Mouse (Mus musculus) forebrain, postnatal 0 days (tissue): ENCODE results near the gene Gpr161. TPM values are rescaled to one million over a fixed set of nuclear protein-coding genes. Genes with fewer than 3 reads are reported as not detected.

Experiments used
- ATAC-seq: fragments of 200-750 bp; cut with Nextera tagmentation; 2 replicates; pipeline ENCODE4 v1.8.0; 2017; ENCODE audit warnings: mild to moderate bottlenecking, moderate library complexity
- DNase-seq: peaks from one replicate; pipeline ENCODE4 v3.0.0-alpha.2; 2015
- H3K27ac ChIP-seq: fragments of 300-500 bp; sonication (generic); 2 replicates; pipeline ENCODE4 v1.5.1; 2014; ENCODE audit warnings: low read depth, mild to moderate bottlenecking, antibody characterized with exemption, low read length, moderate library complexity, mixed read lengths
- H3K27me3 ChIP-seq: fragments of 300-500 bp; sonication (generic); 2 replicates; pipeline ENCODE4 v1.6.1; 2014; ENCODE audit warnings: mild to moderate bottlenecking, low read length, mixed read lengths; ENCODE audit not compliant: insufficient read depth
- H3K36me3 ChIP-seq: fragments of 300-500 bp; sonication (generic); 2 replicates; pipeline ENCODE4 v1.6.1; 2014; ENCODE audit warnings: mild to moderate bottlenecking, moderate library complexity; ENCODE audit not compliant: insufficient read depth
- H3K4me1 ChIP-seq: fragments of 300-500 bp; sonication (generic); 2 replicates; pipeline ENCODE4 v1.6.1; 2014; ENCODE audit warnings: antibody characterized with exemption; ENCODE audit not compliant: insufficient read depth
- H3K4me2 ChIP-seq: fragments of 300-500 bp; sonication (generic); 2 replicates; pipeline ENCODE4 v1.6.1; 2014; ENCODE audit warnings: low read depth, mild to moderate bottlenecking, moderate library complexity
- H3K4me3 ChIP-seq: fragments of 300-500 bp; sonication (generic); 2 replicates; pipeline ENCODE4 v1.5.1; 2014; ENCODE audit warnings: low read depth, low read length, mixed read lengths
- H3K9ac ChIP-seq: fragments of 300-500 bp; sonication (generic); 2 replicates; pipeline ENCODE4 v1.6.1; 2014; ENCODE audit warnings: mild to moderate bottlenecking
- H3K9me3 ChIP-seq: fragments of 300-500 bp; sonication (generic); 2 replicates; pipeline ENCODE4 v1.6.1; 2016; ENCODE audit warnings: low read length
- CTCF ChIP-seq: sonication (generic); IDR thresholded peaks from 2 replicates; pipeline ENCODE4 v1.5.1; 2016; ENCODE audit warnings: antibody characterized with exemption, control low read depth, low read depth
- WGBS: fragments of 180-500 bp; shearing (Covaris S2); extraction: QIAGEN DNeasy Blood & Tissue Kit; methylation state at CpG from one replicate; pipeline ENCODE4 v1.1.7; 2014; 5-methylcytosine and 5-hydroxymethylcytosine counted together
- polyA plus RNA-seq: library from polyadenylated mRNA; unstranded; fragments of >200 nt; fragmentation: Nextera tagmentation; extraction: Ambion mirVana; gene quantifications from 2 replicates; pipeline ENCODE4 v1.2.1, GENCODE M21; 2015
- total RNA-seq: library from RNA; depleted of rRNA; stranded (reverse); fragments of >200 nt; gene quantifications from 2 replicates; pipeline ENCODE4 v1.2.3, GENCODE M21; 2014; rRNA removed

The Gpr161 gene
- 40.9 and 51.0 TPM in 2 replicates for total RNA-seq
- 2.5 and 2.8 TPM in 2 replicates for polyA plus RNA-seq

DNA sequence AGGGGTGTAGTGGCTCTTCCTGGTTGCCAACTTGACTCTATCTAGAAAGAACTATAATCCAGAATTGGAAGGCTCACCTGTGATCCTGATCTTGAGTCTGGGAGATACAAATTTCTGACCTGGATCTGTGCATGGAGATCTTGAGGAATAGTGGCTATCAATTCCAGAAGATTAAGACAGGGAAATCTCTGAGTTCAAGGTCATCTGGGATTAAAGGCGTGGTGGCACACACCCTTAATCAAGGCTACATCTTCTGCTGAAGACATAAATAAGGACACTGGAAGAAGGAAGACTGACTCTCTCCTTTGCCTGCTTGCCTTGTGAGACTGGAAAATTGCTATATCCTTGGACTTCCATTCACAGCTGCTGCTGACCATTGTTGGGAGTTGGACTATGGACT, at the start of gene Gpr161:
TSS of gene Gpr161 (plus strand) at position 301 of the 400 bp plus-strand sequence.
- Histone ChIP-seq H3K4me1 (no peaks in the 10 kb centered on the region), H3K4me3 (no peak within 1 kb of the TSS), H3K27ac (no peak within 1 kb of the TSS), H3K4me2 (no peak within 1 kb of the TSS), H3K9ac (no peak within 1 kb of the TSS), H3K9me3 (no peaks in the 10 kb centered on the region), H3K36me3 (peaks cover 16% of the 10 kb centered on the region), H3K27me3 (no peaks in the 10 kb centered on the region)
- TF ChIP-seq CTCF = no peak
- WGBS = 97% methylated on average over 1 of the region's 1 CpGs
- ATAC-seq (no peak), DNase-seq (no peak)

- Histone ChIP-seq H3K27ac (no peak overlapping the region), H3K36me3 (no peaks in the 10 kb centered on the region), H3K9me3 (no peaks in the 10 kb centered on the region), H3K4me3 (no peak overlapping the region), H3K27me3 (no peaks in the 10 kb centered on the region), H3K9ac (no peak overlapping the region), H3K4me2 (no peak overlapping the region), H3K4me1 (no peaks in the 10 kb centered on the region)
- no peak for DNase-seq
- no peak for TF ChIP-seq CTCF
- 82% methylated on average over 5 of the region's 5 CpGs for WGBS
- ATAC-seq = no peak
Observed at GRCm38 (mm10) chr1:165246587-165246986, 49.0 kb upstream of the Gpr161 start.

GRCm38 (mm10) chr1:165247085-165247484, 48.5 kb upstream of the Gpr161 start:
- WGBS = 84% methylated on average over 5 of the region's 5 CpGs
- no peak overlapping the region for H3K4me2 ChIP-seq
- no peak overlapping the region for H3K27ac ChIP-seq
- no peak for DNase-seq
- no peak overlapping the region for H3K4me3 ChIP-seq
- H3K9ac ChIP-seq = no peak overlapping the region
- ATAC-seq = no peak
- no peaks in the 10 kb centered on the region for H3K36me3 ChIP-seq
- no peaks in the 10 kb centered on the region for H3K9me3 ChIP-seq
- no peak for TF ChIP-seq CTCF
- H3K27me3 ChIP-seq = no peaks in the 10 kb centered on the region
- H3K4me1 ChIP-seq = no peaks in the 10 kb centered on the region

DNA sequence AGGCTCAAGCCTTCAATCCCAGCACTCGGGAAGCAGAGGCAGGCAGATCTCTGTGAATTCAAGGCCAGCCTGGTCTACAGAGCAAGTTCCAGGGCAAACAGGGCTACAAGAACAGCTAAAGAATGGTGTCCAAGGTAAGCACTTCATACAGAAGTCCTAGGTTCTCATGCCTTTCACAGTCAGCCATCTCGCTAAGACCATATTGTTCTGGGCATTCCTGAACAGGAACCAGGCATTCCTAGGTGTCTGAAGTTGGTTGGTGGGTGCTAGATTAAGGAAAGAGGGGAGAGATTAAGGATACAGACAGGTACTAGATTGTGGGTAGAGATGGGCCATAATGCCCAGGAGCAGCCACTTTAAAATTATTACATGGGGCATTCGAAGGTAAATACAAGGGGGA, 47.8 kb upstream of the Gpr161 start:
- Histone ChIP-seq H3K4me1 (no peaks in the 10 kb centered on the region), H3K9me3 (no peaks in the 10 kb centered on the region)

DNA sequence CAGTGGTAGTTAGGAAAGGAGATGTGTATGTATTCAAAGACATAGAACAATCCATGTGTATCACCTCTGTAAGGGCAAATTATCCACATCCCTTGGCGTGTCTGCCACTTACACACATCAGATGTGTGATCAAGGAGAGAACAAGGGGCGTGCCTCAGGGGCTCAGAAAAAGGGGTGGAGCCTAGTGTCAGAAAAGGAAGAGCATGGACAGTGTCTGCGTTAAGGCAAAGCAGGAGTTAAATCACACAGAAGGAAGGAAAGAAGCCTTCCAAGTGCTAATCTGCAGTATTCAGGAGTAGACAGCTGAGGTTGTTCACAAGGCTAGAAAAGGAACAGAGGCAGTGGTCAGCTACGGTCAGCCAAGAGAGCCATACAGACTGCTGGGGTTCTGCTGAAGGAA, 46.7 kb upstream of the Gpr161 start:
- H3K27ac ChIP-seq = no peak overlapping the region
- no peak for TF ChIP-seq CTCF
- 65% methylated on average over 4 of the region's 4 CpGs for WGBS

More for the DNA sequence above, 47.8 kb upstream of the Gpr161 start:
- no peak for TF ChIP-seq CTCF
- H3K4me2 ChIP-seq = no peak overlapping the region
- H3K27ac ChIP-seq = no peak overlapping the region
- DNase-seq (no peak), ATAC-seq (no peak)
- no peak overlapping the region for H3K9ac ChIP-seq
- no peaks in the 10 kb centered on the region for H3K36me3 ChIP-seq
- no peak overlapping the region for H3K4me3 ChIP-seq
- 90% methylated on average over 3 of the region's 3 CpGs for WGBS
- H3K27me3 ChIP-seq = no peaks in the 10 kb centered on the region

GRCm38 (mm10) chr1:165250546-165250945, 45.0 kb upstream of the Gpr161 start:
- H3K27ac ChIP-seq = no peak overlapping the region
- H3K9me3 ChIP-seq = no peaks in the 10 kb centered on the region
- ATAC-seq (no peak), DNase-seq (no peak)
- H3K4me1 ChIP-seq = no peaks in the 10 kb centered on the region
- 89% methylated on average over 2 of the region's 2 CpGs for WGBS
- H3K36me3 ChIP-seq = no peaks in the 10 kb centered on the region
- no peak overlapping the region for H3K9ac ChIP-seq
- TF ChIP-seq CTCF = no peak
- no peak overlapping the region for H3K4me2 ChIP-seq
- H3K27me3 ChIP-seq = no peaks in the 10 kb centered on the region
- no peak overlapping the region for H3K4me3 ChIP-seq

More for the DNA sequence above, 46.7 kb upstream of the Gpr161 start:
- DNase-seq = no peak
- Histone ChIP-seq H3K4me1 (no peaks in the 10 kb centered on the region), H3K4me2 (no peak overlapping the region), H3K27me3 (no peaks in the 10 kb centered on the region), H3K9me3 (no peaks in the 10 kb centered on the region), H3K9ac (no peak overlapping the region), H3K36me3 (no peaks in the 10 kb centered on the region), H3K4me3 (no peak overlapping the region)
- no peak for ATAC-seq

DNA sequence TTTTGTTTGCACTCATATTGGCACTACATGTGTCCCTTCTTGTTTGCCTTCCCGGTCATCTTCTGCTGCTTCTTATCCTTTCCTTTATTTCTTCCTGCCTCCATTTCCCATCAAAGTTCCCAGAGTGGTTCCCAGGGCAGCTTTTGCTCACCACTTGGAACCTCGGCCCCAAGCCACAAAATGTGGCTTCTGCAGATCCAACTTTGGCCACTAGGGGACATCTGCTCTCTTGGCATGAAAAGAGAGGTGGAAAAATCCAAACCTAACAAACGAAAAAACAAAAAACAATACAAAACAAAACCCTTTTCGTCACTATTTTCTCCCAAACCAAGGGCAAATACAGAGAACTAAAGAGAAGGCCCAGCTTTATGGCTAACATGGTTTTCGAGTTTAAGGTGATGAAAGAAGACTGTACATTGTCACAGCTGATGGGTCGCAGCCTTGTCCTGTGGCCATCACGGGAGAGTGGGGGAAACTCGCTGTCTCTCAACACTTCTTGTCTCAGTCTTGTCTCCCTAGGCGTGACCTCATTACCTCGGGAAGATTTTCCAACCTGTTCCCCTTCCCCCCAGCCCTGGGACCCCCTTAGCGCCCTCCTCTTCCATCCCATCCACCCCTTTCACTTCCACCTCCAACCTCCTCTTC, 43.4 kb upstream of the Gpr161 start:
- H3K4me1 ChIP-seq = no peaks in the 10 kb centered on the region
- no peak overlapping the region for H3K9ac ChIP-seq
- ATAC-seq = no peak
- no peak overlapping the region for H3K27ac ChIP-seq
- H3K4me3 ChIP-seq = no peak overlapping the region
- 46% methylated on average over 11 of the region's 11 CpGs for WGBS
- H3K27me3 ChIP-seq = no peaks in the 10 kb centered on the region
- no peaks in the 10 kb centered on the region for H3K9me3 ChIP-seq
- no peak overlapping the region for H3K4me2 ChIP-seq
- peak; percentile 58 for DNase-seq
- TF ChIP-seq CTCF = peak; percentile 74
- no peaks in the 10 kb centered on the region for H3K36me3 ChIP-seq
